Mouse (Mus musculus): ENCODE results near the gene Plxna3. TPM values are rescaled to one million over a fixed set of nuclear protein-coding genes. Genes with fewer than 3 reads are reported as not detected.
"Not testable (repeated sequence)": the region's sequence is repeated elsewhere in the genome, so short reads cannot be mapped to it uniquely, and the experiment has no call there.

Gene Plxna3
- polyA plus RNA-seq, 1 experiment from 2014 or later = 9.8 TPM

DNA sequence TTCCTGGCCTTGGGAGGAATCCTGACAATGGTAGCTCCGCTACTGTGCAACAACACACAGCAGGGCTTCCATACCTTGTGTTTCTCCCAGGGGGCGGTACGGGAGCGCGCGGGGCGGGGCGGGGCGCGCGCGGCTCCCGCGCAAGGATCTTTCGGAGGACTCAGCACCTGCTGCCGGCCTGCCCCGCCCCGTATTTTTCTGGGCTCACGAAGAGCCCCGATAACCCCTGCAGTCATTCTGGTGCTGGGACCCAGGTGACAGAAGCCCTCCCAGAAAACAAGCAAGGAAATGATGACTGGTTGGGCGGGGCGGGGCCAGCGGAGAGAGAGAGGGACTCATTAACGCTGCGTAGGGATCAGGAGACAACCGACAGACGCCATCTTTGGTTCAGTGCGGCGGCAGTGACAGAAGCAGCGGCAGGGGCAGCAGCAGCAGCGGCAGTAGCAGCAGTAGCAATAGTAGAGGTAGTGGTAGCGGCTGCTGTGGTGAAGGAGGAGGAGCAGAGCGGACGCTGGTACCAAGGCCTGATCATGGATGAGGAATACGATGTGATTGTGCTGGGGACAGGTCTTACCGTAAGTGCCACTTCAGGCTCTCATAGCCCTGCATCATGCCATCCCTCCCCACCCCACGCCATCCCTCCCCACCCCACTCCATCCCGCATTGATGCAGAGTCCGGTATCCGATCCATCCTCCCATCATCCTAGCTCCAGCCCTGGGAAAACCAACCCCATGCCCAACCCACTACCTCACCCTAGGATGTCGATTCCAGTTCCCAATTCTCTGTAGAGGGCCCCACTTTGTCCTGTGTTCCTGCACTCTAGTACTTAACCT lies 23.8 kb upstream of the Plxna3 start, which contains the start of gene Gdi1:
Gdi1 (plus strand) TSS at position 132 of the 834 bp plus-strand sequence.
- WGBS = 12% methylated on average over 41 of the region's 41 CpGs
- Histone ChIP-seq H3K27me3 (replicated peaks) (no peaks in the 10 kb centered on the region), H3K27ac (ENCODE audit: poor library complexity, severe bottlenecking) (peak within 1 kb of the TSS; percentile 94), H3K9me3 (replicated peaks) (no peaks in the 10 kb centered on the region), H3K4me2 (peak within 1 kb of the TSS; percentile 86), H3K9ac (peak within 1 kb of the TSS; percentile 90), H3K4me3 (peak within 1 kb of the TSS; percentile 70), H3K4me1 (replicated peaks) (peaks cover 9% of the 10 kb centered on the region; the same call in 1 of the 2 replicates), H3K36me3 (peaks cover 77% of the 10 kb centered on the region)
- peak; percentile 90 for ATAC-seq (ENCODE audit: insufficient number of reproducible peaks, low FRiP score)

DNA sequence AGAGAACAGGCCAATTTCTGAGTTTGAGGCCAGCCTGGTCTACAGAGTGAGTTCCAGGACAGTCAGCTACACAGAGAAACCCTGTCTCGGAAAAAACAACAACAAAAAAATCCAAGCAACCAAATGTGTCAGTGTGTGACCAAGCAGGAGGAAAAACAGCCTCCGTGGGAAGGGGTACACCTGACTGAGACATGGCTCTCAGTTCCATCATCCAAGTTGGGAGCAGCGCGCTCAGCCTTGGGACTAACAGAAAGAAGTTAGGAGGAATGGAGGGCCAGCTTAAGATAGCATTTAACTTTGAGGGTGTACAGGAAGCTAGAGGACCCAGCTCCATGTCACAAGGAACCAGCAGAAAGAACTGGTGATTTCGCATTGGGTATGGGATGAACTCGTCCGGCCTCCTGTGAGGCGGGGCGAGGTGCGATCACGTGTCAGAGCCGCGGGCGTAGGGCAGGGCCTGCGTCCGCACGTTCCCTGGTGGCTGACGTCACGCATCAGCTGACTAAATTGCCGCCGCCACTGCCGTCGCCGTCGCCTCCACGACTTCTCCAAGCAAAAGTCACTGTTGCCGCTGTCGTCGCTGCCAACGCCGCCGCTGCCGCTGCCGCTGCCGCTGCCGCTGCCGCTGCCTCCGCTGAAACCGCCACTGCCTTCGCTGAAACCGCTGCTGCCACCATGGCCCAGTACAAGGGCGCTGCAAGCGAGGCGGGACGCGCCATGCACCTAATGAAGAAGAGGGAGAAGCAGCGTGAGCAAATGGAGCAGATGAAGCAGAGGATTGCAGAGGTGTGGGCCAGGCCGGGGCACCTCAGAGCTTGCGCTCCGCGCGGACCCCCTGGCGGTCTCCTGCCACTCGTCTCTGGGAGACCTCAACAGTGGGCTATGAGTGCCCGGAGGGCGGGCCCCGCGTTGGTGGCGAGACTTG lies 16.1 kb upstream of the Plxna3 start, which contains the start of gene Fam50a:
Fam50a (plus strand) TSS at position 494 of the 925 bp plus-strand sequence.
- Histone ChIP-seq H3K4me2 (peak within 1 kb of the TSS; percentile 76), H3K27ac (ENCODE audit: poor library complexity, severe bottlenecking) (peak within 1 kb of the TSS; percentile 73), H3K4me3 (peak within 1 kb of the TSS; percentile 59), H3K4me1 (replicated peaks) (peaks cover 11% of the 10 kb centered on the region; the same call in 1 of the 2 replicates), H3K36me3 (peaks cover 52% of the 10 kb centered on the region), H3K9ac (peak within 1 kb of the TSS; percentile 76), H3K27me3 (replicated peaks) (no peaks in the 10 kb centered on the region), H3K9me3 (replicated peaks) (no peaks in the 10 kb centered on the region)
- WGBS = 13% methylated on average over 59 of the region's 59 CpGs
- peak; percentile 97 for ATAC-seq (ENCODE audit: insufficient number of reproducible peaks, low FRiP score)

GRCm38 (mm10) chrX:74329215-74329671 lies 377 bp downstream of the Plxna3 start:
- Histone ChIP-seq H3K9me3 (replicated peaks) (0 out of 2 replicates have a peak, but pooled peaks cover 5% of the 10 kb centered on the region), H3K4me3 (peak overlapping the region; percentile 59), H3K27ac (ENCODE audit: poor library complexity, severe bottlenecking) (peak overlapping the region; percentile 64; the same call in 1 of the 2 replicates), H3K4me1 (replicated peaks) (peaks cover 20% of the 10 kb centered on the region), H3K9ac (peak overlapping the region; percentile 81), H3K4me2 (peak overlapping the region; percentile 86), H3K36me3 (peaks cover 13% of the 10 kb centered on the region), H3K27me3 (replicated peaks) (no peaks in the 10 kb centered on the region)
- no peak for ATAC-seq (ENCODE audit: insufficient number of reproducible peaks, low FRiP score)
- 21% methylated on average over 10 of the region's 10 CpGs for WGBS

GRCm38 (mm10) chrX:74330166-74330930 lies 1.5 kb downstream of the Plxna3 start:
- Histone ChIP-seq H3K4me1 (replicated peaks) (peaks cover 20% of the 10 kb centered on the region), H3K27me3 (replicated peaks) (no peaks in the 10 kb centered on the region), H3K9ac (peak overlapping the region; percentile 81; the same call in 1 of the 2 replicates), H3K4me3 (peak overlapping the region; percentile 59; the same call in 1 of the 2 replicates), H3K9me3 (replicated peaks) (0 out of 2 replicates have a peak, but pooled peaks cover 5% of the 10 kb centered on the region), H3K4me2 (peak overlapping the region; percentile 86), H3K36me3 (peaks cover 19% of the 10 kb centered on the region), H3K27ac (ENCODE audit: poor library complexity, severe bottlenecking) (no peak overlapping the region; the same call in 1 of the 2 replicates)
- no peak for ATAC-seq (ENCODE audit: insufficient number of reproducible peaks, low FRiP score)
- 50% methylated on average over 2 of the region's 2 CpGs for WGBS

- Histone ChIP-seq H3K4me1 (replicated peaks) (no peaks in the 10 kb centered on the region), H3K4me2 (peak overlapping the region; percentile 73), H3K36me3 (no peaks in the 10 kb centered on the region), H3K27me3 (replicated peaks) (no peaks in the 10 kb centered on the region), H3K9me3 (replicated peaks) (no peaks in the 10 kb centered on the region), H3K27ac (ENCODE audit: poor library complexity, severe bottlenecking) (peak overlapping the region; percentile 33; the same call in 1 of the 2 replicates), H3K4me3 (peak overlapping the region; percentile 59), H3K9ac (peak overlapping the region; percentile 74)
- WGBS = 21% methylated on average over 13 of the region's 13 CpGs
- ATAC-seq (ENCODE audit: insufficient number of reproducible peaks, low FRiP score) = no peak
Observed at GRCm38 (mm10) chrX:74352645-74353466, 24.0 kb downstream of the Plxna3 start.

DNA sequence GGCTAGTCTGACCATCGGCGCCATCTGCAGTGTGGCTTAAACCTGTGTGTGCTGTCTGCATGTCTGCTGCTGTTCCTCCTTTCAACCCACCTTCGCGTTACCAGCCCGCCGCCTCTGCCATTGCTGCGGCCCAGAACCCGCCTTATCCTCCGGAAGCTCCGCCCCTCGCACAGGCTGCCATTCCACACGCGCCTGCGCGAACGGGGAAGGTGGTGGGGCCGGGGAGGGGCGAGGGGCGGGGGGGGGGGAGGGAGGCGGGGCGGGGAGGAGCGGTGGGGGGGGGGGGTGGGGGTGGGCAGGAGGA lies 24.6 kb downstream of the Plxna3 start, which contains the start of gene Lage3:
Lage3 (minus strand) TSS at position 152 of the 304 bp plus-strand sequence.
- Histone ChIP-seq H3K4me2 (peak within 1 kb of the TSS; percentile 73), H3K4me3 (peak within 1 kb of the TSS; percentile 59), H3K27me3 (replicated peaks) (no peaks in the 10 kb centered on the region), H3K9me3 (replicated peaks) (no peaks in the 10 kb centered on the region), H3K27ac (ENCODE audit: poor library complexity, severe bottlenecking) (peak within 1 kb of the TSS; percentile 33; the same call in 1 of the 2 replicates), H3K36me3 (no peaks in the 10 kb centered on the region), H3K4me1 (replicated peaks) (no peaks in the 10 kb centered on the region), H3K9ac (peak within 1 kb of the TSS; percentile 74)
- 26% methylated on average over 11 of the region's 22 CpGs for WGBS
- peak; percentile 81 for ATAC-seq (ENCODE audit: insufficient number of reproducible peaks, low FRiP score)

GRCm38 (mm10) chrX:74357069-74357468 lies 28.2 kb downstream of the Plxna3 start:
- not testable (repeated sequence) for H3K4me3 ChIP-seq; ATAC-seq (ENCODE audit: insufficient number of reproducible peaks, low FRiP score); H3K27ac ChIP-seq (ENCODE audit: poor library complexity, severe bottlenecking); H3K9me3 ChIP-seq (replicated peaks); H3K9ac ChIP-seq; H3K27me3 ChIP-seq (replicated peaks); H3K4me2 ChIP-seq; H3K36me3 ChIP-seq; H3K4me1 ChIP-seq (replicated peaks)
- WGBS = 79% methylated on average over 3 of the region's 3 CpGs

DNA sequence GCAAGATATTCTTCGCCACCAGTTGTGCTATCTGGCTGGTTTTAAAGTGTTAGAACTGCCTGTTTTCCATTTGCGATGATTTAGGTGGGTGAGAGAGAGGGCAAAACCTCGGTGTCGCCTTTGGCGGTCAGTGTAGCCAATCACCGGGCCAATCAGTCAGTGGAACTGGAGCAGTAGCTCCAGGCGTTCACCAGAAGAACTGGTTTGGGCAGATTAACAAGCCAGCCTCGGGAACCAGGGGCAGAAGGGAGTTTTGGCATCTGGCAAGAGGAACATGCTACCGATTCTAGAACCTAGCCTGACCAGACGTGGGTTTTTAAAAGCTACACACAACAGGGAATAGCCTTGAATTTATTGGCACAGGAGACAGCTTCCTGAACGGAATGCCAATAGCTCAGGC lies 30.3 kb downstream of the Plxna3 start:
- WGBS = 42% methylated on average over 11 of the region's 11 CpGs
- H3K27ac ChIP-seq (ENCODE audit: poor library complexity, severe bottlenecking) = no peak overlapping the region

DNA sequence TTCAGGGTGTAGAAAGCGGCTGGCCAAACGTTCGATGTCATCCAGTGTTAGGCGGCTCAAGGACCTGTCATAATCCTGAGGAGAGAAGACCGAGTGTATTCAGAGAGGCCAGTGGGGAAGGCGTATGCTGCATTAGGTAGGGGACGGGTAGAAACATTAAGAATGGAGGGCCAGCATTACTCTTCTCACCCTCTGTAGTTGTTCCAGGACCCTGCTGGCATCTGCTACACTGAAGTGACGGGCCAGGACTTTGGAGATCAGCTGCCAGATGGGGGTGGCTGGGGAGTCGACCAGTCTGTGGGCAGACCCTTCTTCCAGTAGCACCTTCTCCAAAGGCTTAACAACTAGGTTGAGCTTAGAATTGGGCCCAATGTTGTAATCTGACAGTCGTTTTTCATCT lies 38.6 kb downstream of the Plxna3 start:
- ATAC-seq (ENCODE audit: insufficient number of reproducible peaks, low FRiP score) = no peak
- H3K27ac ChIP-seq (ENCODE audit: poor library complexity, severe bottlenecking) = peak overlapping the region; percentile 76; the same call in 1 of the 2 replicates
- 58% methylated on average over 10 of the region's 10 CpGs for WGBS
- H3K27me3 ChIP-seq (replicated peaks) = no peaks in the 10 kb centered on the region
- no peaks in the 10 kb centered on the region for H3K9me3 ChIP-seq (replicated peaks)
- H3K4me2 ChIP-seq = peak overlapping the region; percentile 75
- peak overlapping the region; percentile 88 for H3K9ac ChIP-seq
- H3K4me1 ChIP-seq (replicated peaks) = peaks cover 10% of the 10 kb centered on the region
- peak overlapping the region; percentile 74 for H3K4me3 ChIP-seq
- H3K36me3 ChIP-seq = peaks cover 22% of the 10 kb centered on the region

More for the DNA sequence above, 30.3 kb downstream of the Plxna3 start:
- Histone ChIP-seq H3K9ac (no peak overlapping the region), H3K4me1 (replicated peaks) (no peaks in the 10 kb centered on the region), H3K36me3 (no peaks in the 10 kb centered on the region), H3K9me3 (replicated peaks) (no peaks in the 10 kb centered on the region), H3K4me2 (no peak overlapping the region), H3K27me3 (replicated peaks) (no peaks in the 10 kb centered on the region), H3K4me3 (no peak overlapping the region)
- no peak for ATAC-seq (ENCODE audit: insufficient number of reproducible peaks, low FRiP score)

Measured in heart, embryonic 12.5 days (tissue).